Comparison of ENCODE assay signal across 9 mouse cellular contexts in genomic region chr15:6238133-6238532, GRCm38 (mm10).
DNase-seq lines count a peak whose midpoint lies in the region; ATAC-seq and TF ChIP-seq lines count a peak whose summit lies in the region.
"Had no signal": no experiment of that assay in that cellular context is flagged by ENCODE, and none has a peak within 500 bp of the region (broad histone marks: within the 10 kb centered on the region; RNA-seq: fewer than 3 reads in every experiment).

No protein-coding gene starts in this region.

- no peaks in the 10 kb centered on the region; the same call in 1 of the 2 replicates for H3K27me3 ChIP-seq in E14TG2a.4 (ENCODE audit: insufficient read depth, low read length)
- H3K27me3 ChIP-seq in forebrain, embryonic 13.5 days = no peaks in the 10 kb centered on the region

- H3K9me3 ChIP-seq in E14TG2a.4 (ENCODE audit: low read length) = peaks cover 6% of the 10 kb centered on the region
- H3K9me3 ChIP-seq in forebrain, embryonic 13.5 days (replicated peaks) = no peaks in the 10 kb centered on the region
- H3K9me3 ChIP-seq: megakaryocyte, embryonic 14.5 days had no signal

- no peak overlapping the region for H3K27ac ChIP-seq in forebrain, embryonic 13.5 days

- no peak overlapping the region for H3K4me2 ChIP-seq in forebrain, embryonic 13.5 days

- peak; percentile 22 for DNase-seq in brain, embryonic 18.5 days (ENCODE audit: low read depth, low spot score)
- peak; percentile 86 to 90 for DNase-seq in layer of hippocampus, postnatal 10 days (ENCODE audit: low spot score in 2 of 2)
- DNase-seq in lung, postnatal 4 days = peak; percentile 79 to 86
- DNase-seq in retina, postnatal 7 days (ENCODE audit: low read depth, low spot score) = peak; percentile 34
- peak; percentile 53 to 77 for DNase-seq in urinary bladder, adult 18-20 months (ENCODE audit: low spot score in 2 of 2)

- peak; percentile 91 for TF ChIP-seq CTCF in E14TG2a.4 (conservative IDR thresholded peaks at IDR 0.05; ENCODE audit: low read length)

- peak; percentile 79 for ATAC-seq in forebrain, embryonic 13.5 days
- peak; percentile 78 to 84 for ATAC-seq in hematopoietic stem cell, adult 5-6 weeks (replicated peaks in 1 of 2; ENCODE audit: insufficient read depth in 1 of 2, low FRiP score in 2 of 2, low TSS enrichment in 1 of 2, low read depth in 1 of 2, poor library complexity in 2 of 2, severe bottlenecking in 2 of 2)

- no peaks in the 10 kb centered on the region for H3K36me3 ChIP-seq in E14TG2a.4 (ENCODE audit: insufficient read depth, low read length)
- no peaks in the 10 kb centered on the region for H3K36me3 ChIP-seq in forebrain, embryonic 13.5 days (ENCODE audit: poor library complexity, severe bottlenecking)

- 8% methylated on average over 6 of the region's 6 CpGs for WGBS in forebrain, embryonic 13.5 days

- H3K9ac ChIP-seq in forebrain, embryonic 13.5 days = no peak overlapping the region

- H3K4me3 ChIP-seq in E14TG2a.4 (replicated peaks; ENCODE audit: low read length) = no peak overlapping the region
- H3K4me3 ChIP-seq in forebrain, embryonic 13.5 days = no peak overlapping the region
- H3K4me3 ChIP-seq: megakaryocyte, embryonic 14.5 days had no signal

- H3K4me1 ChIP-seq in E14TG2a.4 (replicated peaks; ENCODE audit: low read depth, low read length) = peaks cover 12% of the 10 kb centered on the region; the same call in 1 of the 2 replicates
- H3K4me1 ChIP-seq in forebrain, embryonic 13.5 days = no peaks in the 10 kb centered on the region
- H3K4me1 ChIP-seq: megakaryocyte, embryonic 14.5 days had no signal

Comparison
In these comparisons a context has a peak if more than half of its experiments do, and no peak if none do; other contexts are left out.
1. DNase-seq: peak in every context shown above with its lines; median percentile 88 in layer of hippocampus, postnatal 10 days; 82 in lung, postnatal 4 days; 65 in urinary bladder, adult 18-20 months; 34 in retina, postnatal 7 days; 22 in brain, embryonic 18.5 days.